Mouse (Mus musculus) testis, adult 2 months (tissue): ENCODE measurements around the gene Bbs7. TPM values are rescaled to one million over a fixed set of nuclear protein-coding genes. Genes with fewer than 3 reads are reported as not detected.

Source experiments
- H3K27ac ChIP-seq: fragments of 200-500 bp; 2 replicates; pipeline ENCODE4 v1.5.1; 2012; ENCODE audit warnings: low read depth, low read length; ENCODE audit not compliant: control insufficient read depth, insufficient read depth
- H3K27me3 ChIP-seq: fragments of 200-500 bp; 2 replicates; pipeline ENCODE4 v1.6.1; 2012; ENCODE audit warnings: mild to moderate bottlenecking, low read length, moderate library complexity; ENCODE audit not compliant: control insufficient read depth, insufficient read depth
- H3K36me3 ChIP-seq: fragments of 200-500 bp; 2 replicates; pipeline ENCODE4 v1.6.1; 2012; ENCODE audit warnings: mild to moderate bottlenecking, low read length; ENCODE audit not compliant: control insufficient read depth, insufficient read depth
- H3K4me1 ChIP-seq: fragments of 200-500 bp; 2 replicates; pipeline ENCODE4 v1.6.1; 2012; ENCODE audit warnings: low read length; ENCODE audit not compliant: control insufficient read depth, insufficient read depth
- H3K4me3 ChIP-seq: fragments of 200-500 bp; 2 replicates; pipeline ENCODE4 v1.5.1; 2012; ENCODE audit warnings: low read depth, mild to moderate bottlenecking, low read length, moderate library complexity, mixed read lengths; ENCODE audit not compliant: control insufficient read depth
- CTCF ChIP-seq: fragments of 200-500 bp; IDR thresholded peaks from 2 replicates; pipeline ENCODE4 v1.5.1; 2012; ENCODE audit warnings: low read depth, mild to moderate bottlenecking, inconsistent platforms, low read length, moderate library complexity; ENCODE audit not compliant: control insufficient read depth, insufficient read depth, insufficient replicate concordance
- POLR2A ChIP-seq: fragments of 200-500 bp; IDR thresholded peaks from 2 replicates; pipeline ENCODE4 v1.6.1; 2012; ENCODE audit warnings: low read depth, mild to moderate bottlenecking, inconsistent platforms, low read length, moderate library complexity; ENCODE audit not compliant: control insufficient read depth
- polyA plus RNA-seq: library from polyadenylated mRNA; depleted of rRNA; stranded (reverse); fragments of >200 nt; gene quantifications from 2 replicates; pipeline ENCODE4 v1.2.3, GENCODE M21; 2012

Gene Bbs7
- polyA plus RNA-seq, 1 experiment: 28.7 TPM

GRCm38 (mm10) chr3:36551343-36551742 is 61.9 kb downstream of the Bbs7 start:
- H3K4me3 ChIP-seq: peak overlapping the region; percentile 98
- H3K4me1 ChIP-seq: peaks cover 8% of the 10 kb centered on the region
- H3K36me3 ChIP-seq: no peaks in the 10 kb centered on the region
- TF ChIP-seq POLR2A (no peak), CTCF (no peak)
- no peaks in the 10 kb centered on the region for H3K27me3 ChIP-seq
- H3K27ac ChIP-seq: no peak overlapping the region

- no peaks in the 10 kb centered on the region for H3K27me3 ChIP-seq
- H3K4me1 ChIP-seq: peaks cover 2% of the 10 kb centered on the region; the same call in 1 of the 2 replicates
- no peak for TF ChIP-seq POLR2A
- TF ChIP-seq CTCF: no peak
- H3K4me3 ChIP-seq: no peak overlapping the region
- H3K36me3 ChIP-seq: no peaks in the 10 kb centered on the region
- H3K27ac ChIP-seq: no peak overlapping the region
Observed at GRCm38 (mm10) chr3:36544961-36545360, 68.3 kb downstream of the Bbs7 start.

DNA sequence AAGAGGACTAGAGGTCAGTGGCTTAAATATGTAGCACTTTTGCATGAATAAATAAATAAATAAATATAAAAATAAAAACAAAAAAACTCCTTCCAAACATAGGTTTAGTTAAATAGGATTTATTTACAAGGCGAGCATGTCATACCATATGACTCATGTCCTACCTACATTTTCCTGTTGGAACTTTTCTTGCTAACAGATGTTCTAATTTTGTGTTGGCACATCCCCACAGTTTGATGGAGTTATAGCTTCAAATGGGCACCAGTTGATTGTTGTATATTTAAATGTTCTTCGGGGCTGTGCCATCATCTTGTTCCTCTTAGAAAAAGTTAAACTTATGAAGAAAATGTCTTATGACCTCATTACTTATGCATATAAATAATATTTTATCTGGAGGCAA is 71.9 kb downstream of the Bbs7 start:
- TF ChIP-seq CTCF (no peak), POLR2A (no peak)
- Histone ChIP-seq H3K27me3 (no peaks in the 10 kb centered on the region), H3K4me3 (no peak overlapping the region), H3K4me1 (peaks cover 2% of the 10 kb centered on the region; the same call in 1 of the 2 replicates), H3K27ac (no peak overlapping the region), H3K36me3 (no peaks in the 10 kb centered on the region)

- Histone ChIP-seq H3K4me3 (no peak overlapping the region), H3K27me3 (no peaks in the 10 kb centered on the region), H3K36me3 (no peaks in the 10 kb centered on the region), H3K4me1 (no peaks in the 10 kb centered on the region), H3K27ac (no peak overlapping the region)
- TF ChIP-seq CTCF (no peak), POLR2A (no peak)
Observed at GRCm38 (mm10) chr3:36540756-36541155, 72.5 kb downstream of the Bbs7 start.

- Histone ChIP-seq H3K4me1 (no peaks in the 10 kb centered on the region), H3K27me3 (no peaks in the 10 kb centered on the region), H3K27ac (no peak overlapping the region), H3K4me3 (no peak overlapping the region), H3K36me3 (no peaks in the 10 kb centered on the region)
- TF ChIP-seq CTCF (no peak), POLR2A (no peak)
Observed at GRCm38 (mm10) chr3:36537701-36538470, 75.4 kb downstream of the Bbs7 start.

GRCm38 (mm10) chr3:36536041-36536440 is 77.2 kb downstream of the Bbs7 start:
- no peak overlapping the region for H3K4me3 ChIP-seq
- no peaks in the 10 kb centered on the region for H3K27me3 ChIP-seq
- no peaks in the 10 kb centered on the region for H3K36me3 ChIP-seq
- H3K4me1 ChIP-seq: peaks cover 3% of the 10 kb centered on the region
- TF ChIP-seq POLR2A (no peak), CTCF (no peak)
- H3K27ac ChIP-seq: no peak overlapping the region

- Histone ChIP-seq H3K4me1 (peaks cover 7% of the 10 kb centered on the region), H3K4me3 (peak overlapping the region; percentile 68), H3K27ac (no peak overlapping the region), H3K27me3 (no peaks in the 10 kb centered on the region), H3K36me3 (no peaks in the 10 kb centered on the region)
- TF ChIP-seq CTCF (no peak), POLR2A (no peak)
Observed at GRCm38 (mm10) chr3:36533201-36533672, 80.0 kb downstream of the Bbs7 start.

DNA sequence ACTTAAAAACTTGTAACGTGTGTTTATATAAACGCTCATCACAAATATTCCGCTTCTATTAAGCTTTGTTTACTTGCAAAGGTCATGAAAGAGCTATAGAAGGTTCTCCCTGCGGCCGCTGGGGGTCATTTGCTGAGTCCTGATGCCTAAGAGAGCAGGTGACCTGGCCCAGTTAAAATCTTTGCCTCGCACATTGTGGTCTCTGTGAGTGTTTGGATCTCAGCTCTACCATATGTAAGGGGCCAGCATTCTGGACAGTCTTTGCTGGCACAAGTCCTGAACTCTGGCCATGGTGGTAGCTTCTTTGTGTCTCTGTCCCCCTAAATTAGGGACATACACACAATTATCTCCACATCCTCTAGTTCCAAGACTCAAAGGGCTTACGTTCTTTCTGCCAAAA is 80.5 kb downstream of the Bbs7 start:
- Histone ChIP-seq H3K4me1 (peaks cover 7% of the 10 kb centered on the region), H3K27ac (0 out of 2 replicates have a peak overlapping the region, but pooled peaks have one; percentile 39), H3K36me3 (no peaks in the 10 kb centered on the region), H3K27me3 (no peaks in the 10 kb centered on the region), H3K4me3 (peak overlapping the region; percentile 68)
- no peak for TF ChIP-seq CTCF
- no peak for TF ChIP-seq POLR2A
